Mouse (Mus musculus): Measurements from ENCODE around the gene 4930447F04Rik.

Gene 4930447F04Rik

GRCm38 (mm10) chrX:66304124-66304523 lies at the start of gene 4930447F04Rik:
Gene 4930447F04Rik, minus strand, starts transcription at chrX:66304224.
- no peak for DNase-seq
